Mouse (Mus musculus) fibroblast of lung, adult 2 months (primary cell): ENCODE data around the gene Nab1.
"Not testable (repeated sequence)": the region's sequence is repeated elsewhere in the genome, so short reads cannot be mapped to it uniquely, and the experiment has no call there.

Experiments
- DNase-seq: peaks from one replicate; pipeline ENCODE4 v3.0.0-alpha.2; 2011; ENCODE audit warnings: low read depth

Nab1 gene

GRCm38 (mm10) chr1:52500314-52500981 is at the start of gene Nab1:
Gene Nab1, minus strand, starts transcription at chr1:52500679.
- DNase-seq: no peak

GRCm38 (mm10) chr1:52547451-52547850 is 47.0 kb upstream of the Nab1 start:
- no peak for DNase-seq

GRCm38 (mm10) chr1:52546796-52547195 is 46.3 kb upstream of the Nab1 start:
- no peak for DNase-seq

GRCm38 (mm10) chr1:52540124-52540523 is 39.6 kb upstream of the Nab1 start:
- DNase-seq: not testable (repeated sequence)

GRCm38 (mm10) chr1:52529933-52530332 is 29.5 kb upstream of the Nab1 start:
- no peak for DNase-seq

- no peak for DNase-seq
Measured at GRCm38 (mm10) chr1:52527656-52528055, 27.2 kb upstream of the Nab1 start.

- no peak for DNase-seq
Measured at GRCm38 (mm10) chr1:52527252-52527651, 26.8 kb upstream of the Nab1 start.

GRCm38 (mm10) chr1:52524663-52525062 is 24.2 kb upstream of the Nab1 start:
- no peak for DNase-seq

GRCm38 (mm10) chr1:52524150-52524549 is 23.7 kb upstream of the Nab1 start:
- no peak for DNase-seq

GRCm38 (mm10) chr1:52521436-52521993 is 21.0 kb upstream of the Nab1 start:
- DNase-seq: no peak

GRCm38 (mm10) chr1:52520131-52520530 is 19.7 kb upstream of the Nab1 start:
- DNase-seq: no peak

GRCm38 (mm10) chr1:52515249-52515648 is 14.8 kb upstream of the Nab1 start:
- no peak for DNase-seq

- no peak for DNase-seq
Measured at GRCm38 (mm10) chr1:52511788-52512425, 11.4 kb upstream of the Nab1 start.

- no peak for DNase-seq
Measured at GRCm38 (mm10) chr1:52506211-52506610, 5.7 kb upstream of the Nab1 start.

- DNase-seq: no peak
Measured at GRCm38 (mm10) chr1:52502296-52502695, 1.8 kb upstream of the Nab1 start.

- DNase-seq: peak; percentile 50
Measured at GRCm38 (mm10) chr1:52501688-52502133, 1.2 kb upstream of the Nab1 start.

GRCm38 (mm10) chr1:52501090-52501489 is 611 bp upstream of the Nab1 start:
- no peak for DNase-seq

GRCm38 (mm10) chr1:52499601-52500313 is 722 bp downstream of the Nab1 start:
- DNase-seq: no peak

GRCm38 (mm10) chr1:52498786-52499450 is 1.6 kb downstream of the Nab1 start:
- DNase-seq: no peak

GRCm38 (mm10) chr1:52489538-52490181 is 10.8 kb downstream of the Nab1 start:
- no peak for DNase-seq

- DNase-seq: no peak
Measured at GRCm38 (mm10) chr1:52484980-52485379, 15.5 kb downstream of the Nab1 start.

GRCm38 (mm10) chr1:52474291-52474690 is 26.2 kb downstream of the Nab1 start:
- DNase-seq: no peak
